Mouse (Mus musculus): ENCODE measurements around the gene Ccdc137.
"Not testable (repeated sequence)": the region's sequence is repeated elsewhere in the genome, so short reads cannot be mapped to it uniquely, and the experiment has no call there.

The Ccdc137 gene

GRCm38 (mm10) chr11:120457772-120458751, at the start of gene Ccdc137, which contains the start of gene Oxld1:
Ccdc137 (plus strand) TSS chr11:120458115.
Oxld1 (minus strand) TSS chr11:120458068.
- DNase-seq (ENCODE audit: extremely low read depth, low read depth, low spot score) = peak; percentile 23

GRCm38 (mm10) chr11:120413621-120414020, 44.3 kb upstream of the Ccdc137 start:
- not testable (repeated sequence) for DNase-seq (ENCODE audit: extremely low read depth, low read depth, low spot score)

GRCm38 (mm10) chr11:120417852-120418251, 40.1 kb upstream of the Ccdc137 start:
- DNase-seq (ENCODE audit: extremely low read depth, low read depth, low spot score) = no peak

- DNase-seq (ENCODE audit: extremely low read depth, low read depth, low spot score) = no peak
Observed at GRCm38 (mm10) chr11:120418592-120418991, 39.3 kb upstream of the Ccdc137 start.

GRCm38 (mm10) chr11:120422651-120423568, 35.0 kb upstream of the Ccdc137 start:
- DNase-seq (ENCODE audit: extremely low read depth, low read depth, low spot score) = peak; percentile 67

GRCm38 (mm10) chr11:120423569-120424295, 34.2 kb upstream of the Ccdc137 start:
- DNase-seq (ENCODE audit: extremely low read depth, low read depth, low spot score) = no peak

- DNase-seq (ENCODE audit: extremely low read depth, low read depth, low spot score) = no peak
Observed at GRCm38 (mm10) chr11:120426727-120427126, 31.2 kb upstream of the Ccdc137 start.

- DNase-seq (ENCODE audit: extremely low read depth, low read depth, low spot score) = no peak
Observed at GRCm38 (mm10) chr11:120437152-120437856, 20.6 kb upstream of the Ccdc137 start, which contains the start of gene Nploc4. Nploc4 (minus strand) TSS chr11:120437708.

GRCm38 (mm10) chr11:120437857-120438385, 20.0 kb upstream of the Ccdc137 start:
- no peak for DNase-seq (ENCODE audit: extremely low read depth, low read depth, low spot score)

- no peak for DNase-seq (ENCODE audit: extremely low read depth, low read depth, low spot score)
Observed at GRCm38 (mm10) chr11:120442344-120442743, 15.6 kb upstream of the Ccdc137 start, which contains the start of gene Tspan10. Tspan10 (plus strand) TSS chr11:120442644.

- DNase-seq (ENCODE audit: extremely low read depth, low read depth, low spot score) = no peak
Observed at GRCm38 (mm10) chr11:120442765-120443280, 15.1 kb upstream of the Ccdc137 start.

- DNase-seq (ENCODE audit: extremely low read depth, low read depth, low spot score) = no peak
Observed at GRCm38 (mm10) chr11:120444106-120444505, 13.8 kb upstream of the Ccdc137 start.

- no peak for DNase-seq (ENCODE audit: extremely low read depth, low read depth, low spot score)
Observed at GRCm38 (mm10) chr11:120445475-120445874, 12.4 kb upstream of the Ccdc137 start.

- no peak for DNase-seq (ENCODE audit: extremely low read depth, low read depth, low spot score)
Observed at GRCm38 (mm10) chr11:120447179-120447578, 10.7 kb upstream of the Ccdc137 start.

GRCm38 (mm10) chr11:120452246-120452645, 5.7 kb upstream of the Ccdc137 start:
- no peak for DNase-seq (ENCODE audit: extremely low read depth, low read depth, low spot score)

GRCm38 (mm10) chr11:120453306-120453705, 4.6 kb upstream of the Ccdc137 start, which contains the start of gene Pde6g:
Pde6g (minus strand) TSS chr11:120453500.
- no peak for DNase-seq (ENCODE audit: extremely low read depth, low read depth, low spot score)

GRCm38 (mm10) chr11:120454965-120455364, 3.0 kb upstream of the Ccdc137 start:
- DNase-seq (ENCODE audit: extremely low read depth, low read depth, low spot score) = no peak

GRCm38 (mm10) chr11:120455413-120455812, 2.5 kb upstream of the Ccdc137 start:
- DNase-seq (ENCODE audit: extremely low read depth, low read depth, low spot score) = no peak

- DNase-seq (ENCODE audit: extremely low read depth, low read depth, low spot score) = no peak
Observed at GRCm38 (mm10) chr11:120457370-120457769, 545 bp upstream of the Ccdc137 start.
